Mouse (Mus musculus) granulocyte monocyte progenitor cell, adult 5-6 weeks (primary cell): ENCODE data around the gene Fblim1. TPM values are rescaled to one million over a fixed set of nuclear protein-coding genes. Genes with fewer than 3 reads are reported as not detected.
A peak's percentile ranks its signal among the peaks of the same experiment; 100 is the strongest.

Experiments used
- ATAC-seq: replicated peaks from 2 replicates; pipeline ENCODE4 v1.8.0; 2016; ENCODE audit warnings: mild to moderate bottlenecking, moderate TSS enrichment, inconsistent platforms; ENCODE audit not compliant: poor library complexity, severe bottlenecking
- total RNA-seq, 2 experiments: library from RNA; stranded (forward) in 1 of 2; stranded (reverse) in 1 of 2; fragments of 200-712, 200-1000 nt in 1 of 2; fragments of >200 nt in 1 of 2; fragmentation: Nextera tagmentation in 1 of 2; gene quantifications; 2 replicates each; pipeline ENCODE4 v1.2.3; 2014 to 2017

The Fblim1 gene
- total RNA-seq, 2 experiments from 2014 or later = 0.11 TPM; not detected in 1

DNA sequence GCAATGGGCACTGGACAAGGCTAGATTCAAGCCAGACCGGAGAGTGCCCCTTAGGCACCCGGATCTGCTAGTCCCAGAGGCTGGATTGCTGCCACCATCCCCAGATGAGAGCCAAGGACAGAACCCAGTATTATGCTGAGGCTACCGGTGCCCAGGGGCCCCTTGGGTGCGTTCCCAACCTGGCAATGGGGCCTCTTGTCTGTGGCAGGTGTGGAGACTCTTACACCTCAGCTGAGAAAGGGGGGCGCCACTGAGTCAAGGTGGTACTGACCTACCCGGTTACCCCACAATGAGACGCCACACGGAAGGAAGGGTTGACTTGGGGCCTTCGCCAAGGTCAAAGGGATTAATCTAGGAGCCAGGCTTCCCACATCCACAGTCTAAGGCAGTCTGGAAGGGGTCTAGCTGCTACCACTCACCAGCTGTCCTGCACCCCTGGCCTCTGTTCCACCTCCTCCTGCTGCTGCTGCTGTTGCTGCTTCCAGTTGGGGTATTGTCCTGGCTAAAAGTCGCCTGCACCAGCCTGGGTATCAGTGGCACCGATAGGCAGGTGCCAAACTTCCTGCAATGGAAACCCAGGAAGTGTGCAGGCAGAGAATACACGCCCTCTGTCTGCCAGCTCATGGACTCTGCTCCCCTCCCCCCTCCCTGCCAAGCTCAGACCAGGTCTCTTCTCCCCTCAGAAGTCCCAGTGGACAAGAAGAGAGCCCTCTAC, 4.6 kb downstream of the Fblim1 start:
- ATAC-seq = no peak

DNA sequence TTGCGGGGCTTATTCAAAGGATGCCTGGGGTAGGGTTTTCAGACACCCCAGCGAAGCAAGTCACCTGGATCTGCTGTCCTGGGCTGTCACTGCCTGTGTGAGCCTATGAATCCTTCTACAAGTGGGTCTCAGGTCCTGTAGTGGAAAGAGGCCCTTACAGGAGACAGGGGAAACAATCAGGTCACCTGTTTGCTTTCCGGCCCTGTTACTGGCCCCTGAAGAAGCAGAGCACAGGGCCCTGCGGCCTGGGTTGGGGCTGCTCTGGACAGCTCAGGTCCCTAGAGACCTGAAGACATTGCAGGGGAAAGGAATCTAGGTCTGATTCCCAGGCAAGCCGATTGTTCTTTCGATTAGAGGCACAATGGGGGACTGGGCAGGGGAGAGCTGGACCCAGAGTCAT, 5.5 kb downstream of the Fblim1 start:
- ATAC-seq = no peak

DNA sequence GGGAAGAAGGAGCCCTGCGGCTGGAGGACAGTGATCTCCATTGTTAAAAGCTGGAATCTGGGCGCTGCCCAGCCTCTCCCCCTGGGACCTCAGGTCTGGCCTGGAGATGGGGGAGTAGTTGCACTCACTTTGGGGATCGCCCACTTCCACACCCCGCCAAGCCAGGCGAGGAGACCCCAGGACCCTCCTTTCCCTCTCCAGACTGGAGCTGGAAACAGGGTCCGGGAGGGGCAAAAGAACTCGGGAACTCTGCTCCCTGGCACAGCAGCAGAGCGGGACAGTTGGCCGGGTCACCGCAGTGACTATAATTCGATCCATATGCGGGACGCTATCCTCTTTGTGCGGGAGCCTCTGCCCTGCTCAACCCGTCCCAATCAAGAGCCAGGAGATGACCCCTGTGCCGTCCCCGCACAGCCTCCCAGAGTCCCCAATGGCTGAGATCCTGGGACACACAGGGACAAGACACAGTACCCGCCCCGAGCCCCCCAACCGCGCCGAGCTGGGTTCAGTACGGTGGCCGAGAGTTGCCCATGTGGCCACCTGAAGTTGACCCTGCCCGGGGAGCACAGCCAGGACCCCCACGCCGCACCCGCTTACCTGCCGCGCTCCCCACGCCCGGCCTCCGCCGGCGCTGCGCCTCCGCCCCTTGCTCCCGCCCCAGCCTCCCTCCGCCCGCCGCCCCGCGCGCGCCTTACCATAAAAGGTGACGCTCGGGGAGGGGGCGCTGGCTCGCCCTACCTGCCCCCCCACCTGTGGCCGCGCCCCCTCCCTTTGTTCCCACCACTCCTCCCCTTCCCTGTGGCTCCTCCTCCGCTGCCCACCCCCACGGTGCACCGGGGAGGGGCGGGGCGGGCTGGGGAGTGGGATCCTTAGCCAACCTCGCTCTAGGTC, 6.4 kb downstream of the Fblim1 start:
- no peak for ATAC-seq

DNA sequence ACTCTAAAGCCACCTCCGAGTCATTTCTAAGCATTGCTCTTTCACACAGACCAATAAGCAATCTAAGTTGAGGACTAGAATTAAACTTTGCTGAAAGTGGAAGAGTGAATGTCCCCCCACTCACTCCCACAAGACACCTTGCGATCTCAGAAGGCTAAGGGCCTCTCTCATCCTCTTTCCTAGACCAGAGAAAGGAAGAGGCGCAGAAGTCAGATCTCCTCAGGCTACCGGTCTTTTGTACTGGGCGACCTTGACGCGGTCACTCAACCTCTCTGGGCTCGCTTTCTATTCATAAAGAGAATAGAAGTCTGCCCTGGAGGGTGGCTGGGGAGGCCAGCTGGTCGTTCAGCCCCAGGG, 7.0 kb downstream of the Fblim1 start:
- no peak for ATAC-seq

DNA sequence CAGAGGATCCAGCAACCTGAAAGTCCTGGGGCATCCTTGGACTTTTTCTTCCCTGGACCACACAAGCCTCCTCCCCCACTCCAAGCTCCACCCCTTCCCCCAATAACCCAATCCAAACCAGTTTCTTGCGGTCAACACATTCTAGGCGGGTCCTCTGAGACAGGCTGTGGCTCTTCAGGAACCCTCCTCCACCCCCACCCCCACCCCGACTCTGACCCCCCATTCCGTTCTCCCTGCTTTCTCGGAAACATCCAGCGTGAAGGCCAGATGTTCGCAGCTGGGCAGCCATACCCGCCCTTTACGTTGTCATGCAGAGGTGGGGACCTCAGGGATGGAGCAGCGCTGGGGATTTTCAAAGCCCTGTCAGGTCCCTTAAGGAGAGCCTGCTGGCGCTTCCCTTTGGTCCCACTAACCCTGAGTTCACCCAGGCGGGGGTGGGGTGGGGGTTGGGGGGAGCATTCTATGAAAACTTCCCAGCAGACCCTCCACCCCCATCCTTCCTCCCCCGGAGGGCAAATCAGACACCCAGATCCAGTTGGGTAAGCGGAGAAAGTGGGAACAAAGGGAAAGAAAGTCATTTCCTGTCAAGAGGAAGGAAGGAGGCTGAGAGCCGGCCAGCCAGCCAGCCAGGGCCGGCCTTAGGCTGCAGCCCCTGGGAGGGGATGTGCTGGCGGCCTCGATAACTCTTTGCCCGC, 7.5 kb downstream of the Fblim1 start:
- ATAC-seq = no peak

DNA sequence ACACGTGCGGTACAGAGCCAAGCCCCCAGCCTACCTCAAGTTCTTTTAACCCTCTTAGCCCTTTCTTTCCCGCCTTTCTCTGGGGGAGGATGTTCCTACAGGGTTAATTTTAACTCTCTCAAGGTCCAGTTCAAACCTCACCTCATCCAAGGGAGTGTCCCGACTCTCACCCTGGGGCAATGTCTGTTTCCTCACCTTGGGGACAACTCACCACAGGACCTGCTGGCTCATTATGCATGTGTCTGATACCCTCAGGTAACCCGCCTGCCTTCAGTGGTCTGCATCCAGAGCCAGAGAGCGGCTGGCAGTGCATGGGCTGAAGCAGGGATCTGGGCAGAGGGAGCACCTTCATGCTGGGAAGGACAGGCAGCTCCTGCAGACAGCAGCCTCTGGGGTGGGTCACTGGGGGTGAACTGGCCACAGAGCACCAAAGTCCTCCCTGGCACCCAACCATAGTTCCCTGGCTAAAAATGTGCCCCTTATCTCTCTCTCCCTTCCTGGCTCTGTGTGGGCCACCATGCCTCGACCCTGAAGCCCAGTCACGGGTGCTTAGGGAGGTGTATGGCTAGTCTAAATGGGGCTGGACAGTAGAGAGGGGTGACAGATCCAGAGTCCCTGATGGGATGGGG, 9.1 kb downstream of the Fblim1 start:
- ATAC-seq = no peak

DNA sequence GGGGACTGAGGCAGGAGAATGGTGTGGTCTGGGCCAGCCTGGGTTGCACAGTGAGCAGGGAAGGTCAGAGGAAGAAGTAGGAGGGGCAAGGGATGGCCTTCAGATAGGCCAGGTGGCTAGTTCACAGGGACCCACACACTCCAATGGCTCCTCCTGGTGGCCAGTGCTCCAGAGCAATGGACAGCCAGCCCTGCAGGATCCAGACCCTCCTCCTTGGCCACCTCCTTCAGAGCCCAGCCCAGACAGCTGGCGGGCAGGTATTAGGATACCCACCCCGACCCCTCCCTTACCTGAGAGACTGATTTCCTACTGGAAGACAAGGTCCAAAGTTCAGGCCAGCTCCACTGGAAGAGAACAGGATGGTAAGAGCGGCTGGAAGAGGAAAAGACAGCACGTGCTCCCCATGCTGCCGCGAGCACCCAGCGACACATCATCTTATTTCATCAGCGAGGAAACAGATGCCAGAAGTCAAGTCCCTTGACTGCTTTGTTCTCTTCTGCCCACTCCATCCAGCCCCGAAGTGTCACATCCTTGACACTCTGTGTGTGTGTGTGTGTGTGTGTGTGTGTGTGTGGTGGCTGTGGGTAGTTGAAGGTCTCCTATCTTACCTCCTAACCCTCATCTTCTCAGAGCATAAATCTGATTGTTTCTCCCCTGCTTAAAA, 10.2 kb downstream of the Fblim1 start:
- peak; percentile 43 for ATAC-seq

DNA sequence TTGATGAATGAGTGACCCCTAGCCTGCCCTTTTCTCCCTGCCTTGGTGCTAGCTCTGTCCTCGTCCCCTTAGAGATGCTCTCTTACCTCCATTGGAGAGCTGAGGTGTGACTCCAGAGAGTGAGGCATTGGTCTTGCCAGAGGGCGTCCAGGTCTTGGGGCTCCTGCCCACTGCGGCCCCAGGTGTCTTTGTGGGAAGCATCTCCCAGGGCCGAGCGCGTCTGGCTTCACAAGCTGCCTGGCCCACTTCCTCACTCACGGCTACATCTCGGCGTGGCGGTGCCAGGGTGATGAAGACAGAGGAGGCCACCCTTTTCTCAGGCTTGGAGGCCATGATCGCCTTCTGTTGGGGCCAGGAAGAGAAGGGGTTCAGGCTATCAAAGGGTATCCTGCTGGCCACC, 10.8 kb downstream of the Fblim1 start:
- no peak for ATAC-seq

GRCm38 (mm10) chr4:141591547-141591946, 14.3 kb downstream of the Fblim1 start:
- peak; percentile 70 for ATAC-seq

GRCm38 (mm10) chr4:141583919-141584318, 22.0 kb downstream of the Fblim1 start:
- ATAC-seq = no peak

DNA sequence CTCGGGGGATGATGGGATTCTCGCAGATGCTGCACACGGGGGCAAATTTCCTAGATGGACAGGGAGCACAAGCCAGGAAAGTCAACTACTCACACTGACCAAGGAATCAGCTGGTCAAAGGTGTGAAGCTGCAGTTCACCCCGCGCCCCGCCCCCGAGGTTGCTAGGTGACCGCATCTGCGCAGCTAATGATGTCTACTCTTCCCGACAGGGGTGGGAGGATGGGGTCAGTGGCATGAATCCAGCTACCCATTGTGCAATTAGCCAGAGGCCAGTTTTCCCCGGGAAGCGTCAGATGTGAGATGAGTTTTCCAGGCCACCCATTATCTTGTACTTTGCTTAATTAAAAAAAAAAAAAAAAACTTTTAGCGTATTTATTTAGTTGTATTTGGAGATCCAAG, 24.8 kb downstream of the Fblim1 start:
- ATAC-seq = no peak

- ATAC-seq = no peak
Observed at GRCm38 (mm10) chr4:141578833-141579232, 27.1 kb downstream of the Fblim1 start.

DNA sequence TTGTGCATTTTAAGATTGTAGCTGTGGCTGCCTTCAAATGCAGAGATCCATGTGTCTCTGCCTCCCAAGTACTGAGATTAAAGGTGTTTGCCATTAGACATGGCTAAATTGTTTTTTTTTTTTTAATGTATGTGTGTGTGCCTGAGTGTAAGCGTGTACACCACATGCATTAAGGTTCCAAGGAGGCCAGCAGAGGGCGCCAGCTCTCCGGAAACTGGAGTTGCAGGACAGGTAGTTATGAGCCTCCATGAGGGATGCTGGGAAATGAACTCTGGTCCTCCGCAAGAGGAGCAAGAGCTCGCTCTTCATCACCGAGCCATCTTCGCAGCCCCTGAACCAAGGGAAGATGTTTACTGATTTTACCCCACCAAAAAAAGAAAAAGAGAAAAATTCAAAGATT, 29.0 kb downstream of the Fblim1 start:
- no peak for ATAC-seq

DNA sequence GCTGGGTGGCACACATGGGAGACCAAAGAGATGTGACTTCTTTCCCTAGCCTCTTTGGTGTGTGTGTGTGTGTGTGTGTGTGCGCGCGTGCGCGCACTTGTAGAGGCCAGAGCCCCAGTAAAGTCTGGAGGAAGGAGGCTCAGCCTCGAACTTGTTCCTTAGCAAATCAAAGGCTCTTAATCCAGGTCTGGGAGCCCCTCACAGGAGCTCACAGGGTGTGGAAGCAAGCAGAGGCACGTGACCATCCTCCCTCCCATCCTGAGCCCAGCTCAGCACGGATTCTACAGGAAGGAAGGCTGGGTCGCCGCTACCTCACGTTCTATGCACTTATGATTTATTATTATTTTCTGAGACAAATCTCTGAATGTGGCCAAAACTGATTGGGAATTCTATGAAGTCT, 29.5 kb downstream of the Fblim1 start:
- ATAC-seq = no peak

GRCm38 (mm10) chr4:141574789-141575702, 30.9 kb downstream of the Fblim1 start:
- peak; percentile 31 for ATAC-seq

DNA sequence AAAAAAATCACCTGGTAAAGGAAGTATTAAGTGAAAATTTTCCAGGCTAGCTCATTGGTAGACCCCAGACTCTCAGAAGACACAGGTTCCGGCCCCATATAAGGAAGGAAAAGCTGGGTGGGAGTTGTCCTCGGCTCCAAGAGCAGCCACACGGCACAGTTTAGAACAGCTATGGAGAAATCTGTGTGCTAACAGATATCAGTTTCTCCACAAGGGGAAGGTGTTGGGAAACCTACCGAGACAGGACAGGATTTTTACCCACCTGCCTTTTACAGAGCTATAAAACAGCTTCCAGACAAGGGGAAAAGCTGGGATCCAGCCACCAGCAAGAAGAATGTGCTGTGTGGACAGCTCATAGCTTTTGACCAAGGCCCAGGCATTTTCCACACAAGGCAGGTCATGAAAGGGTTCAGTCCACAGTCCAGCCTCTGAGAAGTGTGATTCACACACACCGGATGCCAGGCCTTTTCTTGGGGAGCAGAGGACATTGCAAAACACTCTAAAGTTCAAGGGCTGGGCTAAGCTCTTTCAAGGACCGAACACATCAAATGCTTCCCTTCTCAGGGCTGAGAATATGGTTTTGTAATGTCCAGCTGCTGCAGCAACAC, 32.4 kb downstream of the Fblim1 start:
- ATAC-seq = peak; percentile 71

GRCm38 (mm10) chr4:141572668-141573358, 33.1 kb downstream of the Fblim1 start:
- peak; percentile 46 for ATAC-seq

DNA sequence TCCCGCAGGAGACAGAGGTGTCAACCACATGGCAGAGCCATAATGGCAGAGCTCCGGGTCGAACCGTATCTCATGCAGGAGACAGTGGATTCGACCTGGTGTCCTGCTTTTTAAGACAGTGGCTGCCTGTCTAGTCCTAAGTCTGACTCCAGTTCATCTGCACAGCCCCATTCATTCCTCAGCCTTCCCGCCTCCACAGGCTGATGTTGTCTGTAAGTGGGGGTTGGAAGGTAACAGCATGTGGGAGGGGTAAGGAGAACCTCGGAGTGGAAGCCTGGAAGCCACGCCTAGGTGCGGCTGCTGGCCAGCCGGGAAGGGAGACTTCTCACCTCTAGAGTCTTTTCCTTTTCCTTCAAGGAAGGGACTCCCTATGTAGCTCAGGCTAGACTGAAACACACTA, 34.0 kb downstream of the Fblim1 start:
- no peak for ATAC-seq
